Mouse (Mus musculus): ENCODE measurements around the gene Tmem63c. TPM values are rescaled to one million over a fixed set of nuclear protein-coding genes. Genes with fewer than 3 reads are reported as not detected.
A peak's percentile ranks its signal among the peaks of the same experiment; 100 is the strongest.

Gene Tmem63c
- total and polyA plus RNA-seq, 3 experiments: 0.08 to 0.14 (median 0.09) TPM

DNA sequence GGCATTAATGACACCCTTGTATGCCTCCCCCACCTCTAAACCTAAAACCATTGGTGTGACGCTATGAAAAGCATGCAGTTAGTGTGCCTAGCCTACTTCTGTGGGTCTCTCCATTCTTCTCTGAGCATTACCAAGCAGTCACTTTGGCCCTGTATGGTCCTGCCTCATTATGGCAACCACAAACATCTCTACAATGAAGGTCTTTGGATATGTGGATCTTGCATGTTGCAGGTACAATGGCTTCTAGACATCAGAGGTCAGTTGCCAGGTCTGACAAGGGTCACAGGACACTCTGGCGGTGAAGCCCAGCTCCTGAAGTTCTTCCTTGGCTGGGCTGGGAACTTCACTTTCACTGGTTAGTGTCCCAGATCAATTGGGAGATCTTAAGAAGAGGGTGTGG, 866 bp downstream of the Tmem63c start:
- Histone ChIP-seq H3K4me1 (ENCODE audit: control insufficient read depth, insufficient read depth, low read length) (no peaks in the 10 kb centered on the region), H3K4me3 (no peak overlapping the region), H3K27ac (no peak overlapping the region), H3K27me3 (ENCODE audit: control insufficient read depth, insufficient read depth, low read length) (peaks cover 2% of the 10 kb centered on the region; the same call in 1 of the 2 replicates), H3K79me2 (replicated peaks; ENCODE audit: control insufficient read depth, insufficient read depth, low read length) (no peaks in the 10 kb centered on the region), H3K9ac (ENCODE audit: low read depth, low read length) (no peak overlapping the region), H3K36me3 (ENCODE audit: control insufficient read depth, insufficient read depth, low read length) (no peaks in the 10 kb centered on the region)
- TF ChIP-seq CTCF (IDR thresholded peaks at IDR 0.05) (no peak), POLR2A (IDR thresholded peaks at IDR 0.05; ENCODE audit: insufficient read depth, low read depth, low read length) (no peak), EP300 (IDR thresholded peaks at IDR 0.05; ENCODE audit: insufficient read depth, low read depth, low read length) (no peak)
- intact Hi-C loops (cut with DNase I): no loop called here
- 72% methylated on average over 2 of the region's 2 CpGs for WGBS
- DNase-seq: no peak

DNA sequence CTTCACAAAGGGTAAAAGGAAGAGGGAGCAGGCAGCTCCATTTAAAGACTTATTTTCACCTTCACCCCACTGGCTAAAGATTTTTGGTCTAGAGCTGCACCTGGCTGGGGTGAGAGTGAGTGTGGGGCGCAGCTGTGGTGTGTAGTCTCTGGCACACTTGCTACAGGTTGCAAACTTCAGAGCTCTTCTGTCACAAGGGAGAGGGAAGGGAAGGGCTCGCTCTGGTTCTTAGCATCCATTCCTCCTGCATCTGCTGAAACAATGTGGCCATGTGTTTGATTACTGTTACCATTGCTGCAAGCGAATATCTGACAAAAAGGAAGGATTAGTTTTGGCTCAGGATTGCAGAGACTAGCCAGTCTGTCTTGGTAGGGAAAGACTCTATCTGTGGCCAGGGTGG, 2.3 kb downstream of the Tmem63c start:
- Histone ChIP-seq H3K27ac (no peak overlapping the region), H3K27me3 (ENCODE audit: control insufficient read depth, insufficient read depth, low read length) (peaks cover 2% of the 10 kb centered on the region; the same call in 1 of the 2 replicates), H3K4me3 (no peak overlapping the region), H3K79me2 (replicated peaks; ENCODE audit: control insufficient read depth, insufficient read depth, low read length) (no peaks in the 10 kb centered on the region), H3K4me1 (ENCODE audit: control insufficient read depth, insufficient read depth, low read length) (no peaks in the 10 kb centered on the region), H3K9ac (ENCODE audit: low read depth, low read length) (no peak overlapping the region), H3K36me3 (ENCODE audit: control insufficient read depth, insufficient read depth, low read length) (no peaks in the 10 kb centered on the region)
- no peak for DNase-seq
- WGBS: 72% methylated on average over 3 of the region's 3 CpGs
- TF ChIP-seq POLR2A (IDR thresholded peaks at IDR 0.05; ENCODE audit: insufficient read depth, low read depth, low read length): no peak
- TF ChIP-seq EP300 (IDR thresholded peaks at IDR 0.05; ENCODE audit: insufficient read depth, low read depth, low read length): no peak
- no peak for TF ChIP-seq CTCF (IDR thresholded peaks at IDR 0.05)
- intact Hi-C loops (cut with DNase I): no loop called here

DNA sequence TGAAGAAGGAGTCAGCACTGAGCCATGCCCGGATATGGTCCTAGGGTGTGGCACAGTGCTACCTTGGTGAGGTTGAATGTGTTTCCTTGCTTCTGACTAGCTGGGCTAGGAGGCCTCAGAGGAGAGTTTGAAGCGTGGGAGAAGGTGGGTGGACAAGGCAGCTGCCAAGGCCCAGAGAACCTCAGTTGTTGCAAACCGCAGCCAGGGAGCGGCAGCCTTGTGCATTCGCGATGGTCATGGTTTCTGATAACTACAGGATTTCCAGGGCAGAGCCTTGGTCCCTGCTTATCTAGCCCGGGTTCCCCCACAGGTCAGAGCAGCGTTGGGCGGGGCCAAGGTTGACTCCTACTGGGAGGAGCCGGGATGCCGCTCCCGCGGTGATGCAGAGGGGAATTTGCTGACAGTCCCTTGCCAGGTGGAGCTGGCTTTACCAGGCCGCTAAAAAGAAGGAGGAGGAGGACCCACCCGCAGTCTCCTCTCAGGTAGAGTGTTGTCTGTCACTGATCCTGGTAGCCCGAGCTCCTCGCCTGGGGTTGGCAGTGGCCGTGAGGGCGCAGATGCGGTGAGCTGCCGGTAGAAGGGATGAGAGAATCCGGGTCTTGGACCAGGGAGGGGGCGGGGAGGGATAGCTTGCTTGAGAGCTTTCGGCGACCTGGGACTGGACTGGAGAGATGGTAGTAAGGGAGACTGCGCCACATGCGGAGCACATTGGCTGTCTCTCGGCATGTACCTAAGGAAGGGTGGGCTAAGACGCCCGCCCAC, 5.2 kb downstream of the Tmem63c start:
- Histone ChIP-seq H3K36me3 (ENCODE audit: control insufficient read depth, insufficient read depth, low read length) (no peaks in the 10 kb centered on the region), H3K27me3 (ENCODE audit: control insufficient read depth, insufficient read depth, low read length) (peaks cover 2% of the 10 kb centered on the region; the same call in 1 of the 2 replicates), H3K79me2 (replicated peaks; ENCODE audit: control insufficient read depth, insufficient read depth, low read length) (no peaks in the 10 kb centered on the region), H3K27ac (no peak overlapping the region), H3K4me1 (ENCODE audit: control insufficient read depth, insufficient read depth, low read length) (no peaks in the 10 kb centered on the region; the same call in 1 of the 2 replicates), H3K9ac (ENCODE audit: low read depth, low read length) (no peak overlapping the region), H3K4me3 (no peak overlapping the region)
- WGBS: 5% methylated on average over 30 of the region's 30 CpGs
- TF ChIP-seq POLR2A (IDR thresholded peaks at IDR 0.05; ENCODE audit: insufficient read depth, low read depth, low read length): no peak
- no peak for TF ChIP-seq EP300 (IDR thresholded peaks at IDR 0.05; ENCODE audit: insufficient read depth, low read depth, low read length)
- no peak for TF ChIP-seq CTCF (IDR thresholded peaks at IDR 0.05)
- DNase-seq: peak in 1 of 2 experiments; percentile 10
- intact Hi-C loops (cut with DNase I): no loop called here

DNA sequence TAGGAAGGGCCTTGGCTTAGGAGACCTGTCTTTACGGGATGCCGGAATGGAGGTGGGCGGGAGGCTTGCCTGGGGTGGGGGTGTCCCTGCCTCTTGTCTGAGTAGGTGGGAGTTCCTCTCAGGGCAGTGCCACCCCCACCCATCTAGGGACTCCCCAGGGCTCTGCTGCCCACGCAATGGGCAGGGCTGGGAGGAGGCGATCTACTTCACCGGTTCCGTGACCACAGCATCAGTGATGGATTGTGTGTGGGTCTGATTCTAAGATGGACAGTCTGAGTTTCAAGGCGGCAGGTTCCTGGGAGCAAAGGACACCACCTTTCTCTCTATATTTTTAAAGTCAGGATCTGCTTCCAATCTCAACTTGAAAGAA, 5.7 kb downstream of the Tmem63c start:
- no peak overlapping the region for H3K27ac ChIP-seq
- no peak for DNase-seq
- WGBS: 18% methylated on average over 8 of the region's 8 CpGs
- H3K27me3 ChIP-seq (ENCODE audit: control insufficient read depth, insufficient read depth, low read length): peaks cover 2% of the 10 kb centered on the region; the same call in 1 of the 2 replicates
- intact Hi-C loops (cut with DNase I): no loop called here
- H3K36me3 ChIP-seq (ENCODE audit: control insufficient read depth, insufficient read depth, low read length): no peaks in the 10 kb centered on the region
- no peak overlapping the region for H3K9ac ChIP-seq (ENCODE audit: low read depth, low read length)
- no peak for TF ChIP-seq POLR2A (IDR thresholded peaks at IDR 0.05; ENCODE audit: insufficient read depth, low read depth, low read length)
- TF ChIP-seq EP300 (IDR thresholded peaks at IDR 0.05; ENCODE audit: insufficient read depth, low read depth, low read length): no peak
- no peak for TF ChIP-seq CTCF (IDR thresholded peaks at IDR 0.05)
- H3K79me2 ChIP-seq (replicated peaks; ENCODE audit: control insufficient read depth, insufficient read depth, low read length): no peaks in the 10 kb centered on the region
- H3K4me1 ChIP-seq (ENCODE audit: control insufficient read depth, insufficient read depth, low read length): no peaks in the 10 kb centered on the region; the same call in 1 of the 2 replicates
- no peak overlapping the region for H3K4me3 ChIP-seq

DNA sequence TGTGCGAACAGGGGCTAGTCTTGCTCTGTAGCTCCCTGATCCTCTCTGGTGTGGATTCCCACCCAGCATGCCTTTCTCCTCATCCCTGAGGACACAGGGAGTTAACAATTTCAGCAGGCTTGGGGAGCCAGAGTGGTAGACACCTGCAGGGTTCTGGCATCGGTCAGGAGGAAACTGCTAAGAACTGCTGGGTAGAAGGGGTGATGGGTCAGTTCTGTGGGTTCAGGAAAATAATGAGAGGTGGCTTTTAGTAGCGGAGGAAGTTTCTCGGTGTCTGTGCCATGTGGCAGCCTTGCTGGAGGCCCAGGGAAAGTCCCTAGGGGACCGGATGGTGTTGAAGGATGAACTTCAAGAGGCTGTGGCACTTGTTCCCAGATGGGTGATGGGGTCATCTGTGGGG, 6.3 kb downstream of the Tmem63c start:
- 56% methylated on average over 5 of the region's 5 CpGs for WGBS
- H3K4me1 ChIP-seq (ENCODE audit: control insufficient read depth, insufficient read depth, low read length): no peaks in the 10 kb centered on the region; the same call in 1 of the 2 replicates
- H3K9ac ChIP-seq (ENCODE audit: low read depth, low read length): no peak overlapping the region
- no peaks in the 10 kb centered on the region for H3K36me3 ChIP-seq (ENCODE audit: control insufficient read depth, insufficient read depth, low read length)
- no peaks in the 10 kb centered on the region for H3K79me2 ChIP-seq (replicated peaks; ENCODE audit: control insufficient read depth, insufficient read depth, low read length)
- peaks cover 2% of the 10 kb centered on the region; the same call in 1 of the 2 replicates for H3K27me3 ChIP-seq (ENCODE audit: control insufficient read depth, insufficient read depth, low read length)
- DNase-seq: no peak
- no peak overlapping the region for H3K27ac ChIP-seq
- intact Hi-C loops (cut with DNase I): no loop called here
- no peak overlapping the region for H3K4me3 ChIP-seq
- TF ChIP-seq POLR2A (IDR thresholded peaks at IDR 0.05; ENCODE audit: insufficient read depth, low read depth, low read length) (no peak), CTCF (IDR thresholded peaks at IDR 0.05) (no peak), EP300 (IDR thresholded peaks at IDR 0.05; ENCODE audit: insufficient read depth, low read depth, low read length) (no peak)

DNA sequence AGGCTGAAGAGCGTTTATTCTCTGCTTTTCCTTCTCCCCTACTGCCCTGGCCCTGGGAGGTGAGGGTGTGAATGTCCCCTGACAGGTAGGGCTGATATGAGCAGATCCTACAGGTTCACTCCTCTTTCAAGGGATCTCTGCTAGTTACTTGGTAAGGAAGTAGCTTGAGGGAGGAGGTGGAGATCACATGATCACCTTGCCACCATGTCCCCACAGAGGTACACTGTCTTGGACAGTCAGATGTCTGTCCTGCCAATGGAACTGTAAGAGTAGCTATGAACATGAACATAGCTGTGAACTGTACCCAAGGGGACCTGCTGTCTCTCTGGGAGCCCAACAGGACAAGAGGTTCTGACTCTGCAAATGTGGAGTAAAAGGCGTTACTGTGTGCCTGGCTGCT, 6.9 kb downstream of the Tmem63c start:
- H3K9ac ChIP-seq (ENCODE audit: low read depth, low read length): no peak overlapping the region
- DNase-seq: no peak
- WGBS: 65% methylated on average over 2 of the region's 2 CpGs
- H3K79me2 ChIP-seq (replicated peaks; ENCODE audit: control insufficient read depth, insufficient read depth, low read length): no peaks in the 10 kb centered on the region
- no peaks in the 10 kb centered on the region; the same call in 1 of the 2 replicates for H3K4me1 ChIP-seq (ENCODE audit: control insufficient read depth, insufficient read depth, low read length)
- H3K27me3 ChIP-seq (ENCODE audit: control insufficient read depth, insufficient read depth, low read length): peaks cover 2% of the 10 kb centered on the region; the same call in 1 of the 2 replicates
- no peak overlapping the region for H3K27ac ChIP-seq
- intact Hi-C loops (cut with DNase I): no loop called here
- H3K4me3 ChIP-seq: no peak overlapping the region
- no peaks in the 10 kb centered on the region for H3K36me3 ChIP-seq (ENCODE audit: control insufficient read depth, insufficient read depth, low read length)
- no peak for TF ChIP-seq EP300 (IDR thresholded peaks at IDR 0.05; ENCODE audit: insufficient read depth, low read depth, low read length)
- TF ChIP-seq POLR2A (IDR thresholded peaks at IDR 0.05; ENCODE audit: insufficient read depth, low read depth, low read length): no peak
- no peak for TF ChIP-seq CTCF (IDR thresholded peaks at IDR 0.05)

Measured in heart, adult 2 months (tissue).